Mouse (Mus musculus) liver, embryonic 14.5 days (tissue): ENCODE measurements around the gene Rab8a. TPM values are rescaled to one million over a fixed set of nuclear protein-coding genes. Genes with fewer than 3 reads are reported as not detected.

ENCODE experiments used
- ATAC-seq: fragments of 200-750 bp; cut with Nextera tagmentation; 2 replicates; pipeline ENCODE4 v1.8.0; 2017; ENCODE audit warnings: moderate number of reproducible peaks, mild to moderate bottlenecking, moderate library complexity; ENCODE audit not compliant: insufficient read depth
- DNase-seq, 3 experiments: peaks; one replicate each; pipeline ENCODE4 v3.0.0-alpha.2; 2012 to 2013; ENCODE audit warnings: low read depth in 3 of 3, low spot score in 3 of 3
- H3K27ac ChIP-seq: fragments of 300-500 bp; sonication (generic); 2 replicates; pipeline ENCODE4 v1.5.1; 2014; ENCODE audit warnings: moderate library complexity, mild to moderate bottlenecking, control low read depth, inconsistent platforms
- H3K27me3 ChIP-seq: fragments of 300-500 bp; sonication (generic); 2 replicates; pipeline ENCODE4 v1.6.1; 2014; ENCODE audit warnings: mild to moderate bottlenecking, low read length, moderate library complexity; ENCODE audit not compliant: control insufficient read depth, insufficient read depth
- H3K36me3 ChIP-seq: fragments of 300-500 bp; sonication (generic); replicated peaks from 2 replicates; pipeline ENCODE4 v1.6.1; 2014; ENCODE audit warnings: low read depth; ENCODE audit not compliant: control insufficient read depth, insufficient read depth
- H3K4me1 ChIP-seq, 2 experiments: fragments of 200-500 bp in 1 of 2; fragments of 300-500 bp in 1 of 2; sonication (generic) in 1 of 2; replicated peaks; 2 replicates each; pipeline ENCODE4 v1.6.1; 2012 to 2014; ENCODE audit warnings: antibody characterized with exemption in 1 of 2, inconsistent platforms in 1 of 2, low read length in 1 of 2; ENCODE audit not compliant: control insufficient read depth in 2 of 2, insufficient read depth in 2 of 2
- H3K4me2 ChIP-seq: fragments of 300-500 bp; sonication (generic); 2 replicates; pipeline ENCODE4 v1.6.1; 2014; ENCODE audit warnings: low read depth, mild to moderate bottlenecking, control low read depth, moderate library complexity
- H3K4me3 ChIP-seq, 2 experiments: fragments of 200-500 bp in 1 of 2; fragments of 300-500 bp in 1 of 2; sonication (generic) in 1 of 2; 2 replicates each; pipeline ENCODE4 v1.5.1; 2012 to 2014; ENCODE audit warnings: low read depth in 2 of 2, low read length in 2 of 2, mild to moderate bottlenecking in 2 of 2, control low read depth in 1 of 2, inconsistent platforms in 1 of 2, moderate library complexity in 1 of 2; ENCODE audit not compliant: insufficient read depth in 1 of 2
- H3K9ac ChIP-seq: fragments of 300-500 bp; sonication (generic); replicated peaks from 2 replicates; pipeline ENCODE4 v1.6.1; 2014; ENCODE audit warnings: mild to moderate bottlenecking, control low read depth, moderate library complexity
- H3K9me3 ChIP-seq: fragments of 300-500 bp; sonication (generic); 2 replicates; pipeline ENCODE4 v1.6.1; 2016; ENCODE audit warnings: low read length, mixed read lengths; ENCODE audit not compliant: control insufficient read depth
- CTCF ChIP-seq: IDR thresholded peaks from 2 replicates; pipeline ENCODE4 v1.5.1; 2016; ENCODE audit warnings: antibody characterized with exemption, low read depth, control low read depth
- EP300 ChIP-seq: IDR thresholded peaks from 2 replicates; pipeline ENCODE4 v1.6.1; 2016; ENCODE audit warnings: antibody characterized with exemption, low read depth
- WGBS: fragments of 180-500 bp; shearing (Covaris S2); extraction: QIAGEN DNeasy Blood & Tissue Kit; methylation state at CpG from one replicate; pipeline ENCODE4 v1.1.7; 2014; ENCODE audit not compliant: insufficient replicate concordance; 5-methylcytosine and 5-hydroxymethylcytosine counted together
- polyA plus RNA-seq, 2 experiments: library from polyadenylated mRNA; depleted of rRNA in 1 of 2; stranded (reverse) in 1 of 2; unstranded in 1 of 2; fragments of >200 nt; fragmentation: Nextera tagmentation in 1 of 2; extraction: Ambion mirVana in 1 of 2; gene quantifications; 2 replicates each; pipeline versions ENCODE4 v1.2.1 to v1.2.3; 2012 to 2014

Gene Rab8a
- polyA plus RNA-seq, 2 experiments, result 50.7 to 59.7 TPM

- H3K27ac ChIP-seq, result no peak overlapping the region
- ATAC-seq, result no peak
- no peaks in the 10 kb centered on the region for H3K9me3 ChIP-seq
- no peak overlapping the region for H3K4me2 ChIP-seq
- H3K4me1 ChIP-seq, result 0 out of 4 replicates have a peak, but pooled peaks cover 0 to 1% of the 10 kb centered on the region in 2 experiments
- no peak overlapping the region for H3K4me3 ChIP-seq
- no peak for DNase-seq
- TF ChIP-seq CTCF (no peak), EP300 (no peak)
- H3K9ac ChIP-seq, result no peak overlapping the region
- H3K27me3 ChIP-seq, result no peaks in the 10 kb centered on the region
- 64% methylated on average over 3 of the region's 3 CpGs for WGBS
- H3K36me3 ChIP-seq, result peaks cover 6% of the 10 kb centered on the region
Observed at GRCm38 (mm10) chr8:72145511-72145910, 15.5 kb upstream of the Rab8a start.

- no peak overlapping the region for H3K27ac ChIP-seq
- 0 out of 4 replicates have a peak, but pooled peaks cover 0 to 1% of the 10 kb centered on the region in 2 experiments for H3K4me1 ChIP-seq
- TF ChIP-seq CTCF (no peak), EP300 (no peak)
- no peak overlapping the region for H3K9ac ChIP-seq
- no peak overlapping the region for H3K4me3 ChIP-seq
- DNase-seq (no peak), ATAC-seq (peak; percentile 42; the same call in 1 of the 2 replicates)
- no peaks in the 10 kb centered on the region for H3K9me3 ChIP-seq
- H3K4me2 ChIP-seq, result no peak overlapping the region
- 52% methylated on average over 1 of the region's 1 CpGs for WGBS
- H3K36me3 ChIP-seq, result peaks cover 6% of the 10 kb centered on the region
- H3K27me3 ChIP-seq, result no peaks in the 10 kb centered on the region
Observed at GRCm38 (mm10) chr8:72146056-72146455, 14.9 kb upstream of the Rab8a start.

- H3K4me3 ChIP-seq, result no peak overlapping the region
- H3K27me3 ChIP-seq, result no peaks in the 10 kb centered on the region
- H3K9me3 ChIP-seq, result no peaks in the 10 kb centered on the region
- 68% methylated on average over 3 of the region's 3 CpGs for WGBS
- H3K36me3 ChIP-seq, result peaks cover 6% of the 10 kb centered on the region
- TF ChIP-seq CTCF, result no peak
- no peak for TF ChIP-seq EP300
- ATAC-seq (no peak), DNase-seq (no peak)
- H3K4me1 ChIP-seq, result 0 out of 4 replicates have a peak, but pooled peaks cover 0 to 1% of the 10 kb centered on the region in 2 experiments
- H3K9ac ChIP-seq, result no peak overlapping the region
- H3K27ac ChIP-seq, result no peak overlapping the region
- no peak overlapping the region for H3K4me2 ChIP-seq
Observed at GRCm38 (mm10) chr8:72146556-72146955, 14.4 kb upstream of the Rab8a start.

DNA sequence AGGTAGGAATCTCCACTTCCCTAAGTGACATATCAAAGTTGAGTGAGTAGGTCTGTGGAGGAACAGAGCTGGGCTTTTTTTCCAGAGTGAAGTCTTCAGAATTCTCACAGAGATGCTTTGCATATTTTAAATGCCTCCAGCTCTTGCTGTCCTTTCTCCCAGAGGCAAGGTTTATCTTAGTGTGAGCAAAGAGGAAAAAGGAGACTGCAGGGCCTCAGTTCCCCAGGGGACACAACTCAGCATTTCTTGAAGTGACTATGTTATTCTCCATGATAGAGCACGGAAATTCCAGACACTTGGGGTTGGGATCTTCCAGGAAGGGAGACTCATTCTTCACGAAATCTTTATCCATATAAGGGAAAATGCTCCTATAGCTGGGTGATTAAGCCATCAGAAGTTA is 13.7 kb upstream of the Rab8a start:
- Histone ChIP-seq H3K9me3 (no peaks in the 10 kb centered on the region), H3K9ac (no peak overlapping the region), H3K4me1 (0 out of 4 replicates have a peak, but pooled peaks cover 0 to 1% of the 10 kb centered on the region in 2 experiments), H3K27me3 (no peaks in the 10 kb centered on the region), H3K36me3 (peaks cover 6% of the 10 kb centered on the region; the same call in 1 of the 2 replicates), H3K4me2 (no peak overlapping the region), H3K4me3 (no peak overlapping the region), H3K27ac (no peak overlapping the region)
- DNase-seq (no peak), ATAC-seq (no peak)
- 67% methylated on average over 2 of the region's 2 CpGs for WGBS
- TF ChIP-seq EP300 (no peak), CTCF (no peak)

GRCm38 (mm10) chr8:72149056-72149455 is 11.9 kb upstream of the Rab8a start:
- H3K9me3 ChIP-seq, result no peaks in the 10 kb centered on the region
- H3K36me3 ChIP-seq, result peaks cover 6% of the 10 kb centered on the region; the same call in 1 of the 2 replicates
- TF ChIP-seq EP300, result no peak
- TF ChIP-seq CTCF, result no peak
- H3K4me1 ChIP-seq, result peaks cover 0 to 3% of the 10 kb centered on the region in 2 experiments; a peak in 1 of 4 replicates
- no peak for ATAC-seq
- no peak overlapping the region for H3K27ac ChIP-seq
- no peaks in the 10 kb centered on the region for H3K27me3 ChIP-seq
- no peak for DNase-seq
- no peak overlapping the region for H3K4me2 ChIP-seq
- 79% methylated on average over 1 of the region's 1 CpGs for WGBS
- H3K4me3 ChIP-seq, result no peak overlapping the region
- H3K9ac ChIP-seq, result no peak overlapping the region
